Mouse (Mus musculus): Measurements from ENCODE around the gene Smim5.

- no peak for TF ChIP-seq CTCF (IDR thresholded peaks at IDR 0.05; ENCODE audit: borderline replicate concordance, insufficient read depth, low read depth, low read length)
- TF ChIP-seq POLR2A (IDR thresholded peaks at IDR 0.05; ENCODE audit: borderline replicate concordance, insufficient read depth, low read length): no peak
These were observed 27.3 kb upstream of the Smim5 start for GRCm38 (mm10) chr11:115872437-115872836.

Measured in cerebellum, adult 2 months (tissue).